Mouse (Mus musculus): ENCODE results near the gene Ano1.

DNA sequence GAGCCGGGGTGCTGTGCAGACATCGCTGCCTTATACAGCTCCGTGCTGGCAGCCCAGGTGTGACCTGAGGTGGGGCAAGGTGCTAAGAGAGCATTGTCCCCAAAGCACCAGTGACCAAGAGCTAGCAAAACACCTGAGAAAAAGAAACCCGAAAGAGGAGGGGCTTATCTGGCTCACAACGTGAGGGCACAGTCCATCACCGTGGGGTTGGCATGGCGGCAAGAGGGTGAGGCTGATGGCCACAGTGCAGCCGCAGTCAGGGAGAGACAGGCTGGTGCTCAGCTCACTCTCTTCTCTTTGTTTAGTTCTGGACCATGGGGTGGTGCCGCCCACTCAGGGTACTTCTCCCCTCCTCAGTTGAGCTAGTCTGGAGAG is 1.9 kb upstream of the Ano1 start:
- TF ChIP-seq CTCF (IDR thresholded peaks at IDR 0.05; ENCODE audit: low read depth): no peak
- no peak for TF ChIP-seq EP300 (IDR thresholded peaks at IDR 0.05; ENCODE audit: low read depth)

Data from liver, embryonic 14.5 days (tissue).